Mouse (Mus musculus) heart, adult 2 months (tissue): Measurements from ENCODE around the gene Pomt2.

Source experiments
- CTCF ChIP-seq: fragments of 200-600 bp; IDR thresholded peaks from 2 replicates; pipeline ENCODE4 v1.8.1; 2022; ENCODE audit warnings: antibody characterized with exemption, mild to moderate bottlenecking, moderate library complexity
- EP300 ChIP-seq: fragments of 200-500 bp; IDR thresholded peaks from 2 replicates; pipeline ENCODE4 v1.6.1; 2011; ENCODE audit warnings: low read depth, low read length, control low read depth; ENCODE audit not compliant: insufficient read depth
- POLR2A ChIP-seq: fragments of 200-500 bp; IDR thresholded peaks from 2 replicates; pipeline ENCODE4 v1.6.1; 2011; ENCODE audit warnings: mild to moderate bottlenecking, low read depth, low read length, control low read depth; ENCODE audit not compliant: insufficient read depth

DNA sequence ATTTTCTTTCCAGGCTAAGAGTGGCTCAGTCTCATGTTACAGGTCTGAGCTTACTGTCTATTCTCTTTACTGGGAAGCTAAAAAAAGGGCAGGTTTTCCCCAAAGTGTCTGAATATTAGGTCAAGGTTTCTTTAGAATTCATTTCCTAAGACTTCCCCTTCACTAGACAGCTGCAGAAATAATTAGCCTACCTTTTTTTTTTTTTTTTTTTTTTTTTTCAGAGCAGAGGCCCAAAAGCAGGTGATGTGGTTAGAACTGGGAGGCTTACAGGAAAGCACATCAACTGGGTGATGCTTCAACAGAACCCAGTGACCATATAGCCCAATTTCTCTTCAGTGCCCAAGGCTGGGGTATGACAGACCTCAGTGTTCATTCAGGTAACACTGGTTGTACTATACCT, 48.5 kb upstream of the Pomt2 start:
- no peak for TF ChIP-seq POLR2A
- TF ChIP-seq EP300: no peak
- TF ChIP-seq CTCF: no peak
